Mouse (Mus musculus) gonadal fat pad, adult 2 months (tissue): ENCODE results near the gene Cypt15. TPM values are rescaled to one million over a fixed set of nuclear protein-coding genes. Genes with fewer than 3 reads are reported as not detected.
"Not testable (repeated sequence)": the region's sequence is repeated elsewhere in the genome, so short reads cannot be mapped to it uniquely, and the experiment has no call there.

Experiments used
- DNase-seq: peaks from one replicate; pipeline ENCODE4 v3.0.0-alpha.2; 2012; ENCODE audit warnings: low read depth
- polyA plus RNA-seq: library from polyadenylated mRNA; depleted of rRNA; stranded (reverse); fragments of >200 nt; gene quantifications from 2 replicates; pipeline ENCODE4 v1.2.3, GENCODE M21; 2012; rRNA removed

The Cypt15 gene
- not detected in 2 replicates for polyA plus RNA-seq

- not testable (repeated sequence) for DNase-seq
Observed at GRCm38 (mm10) chrX:39345967-39346366, at the start of gene Cypt15. TSS of gene Cypt15 (plus strand) at chrX:39346267.

GRCm38 (mm10) chrX:39370932-39371331 lies 24.9 kb downstream of the Cypt15 start:
- DNase-seq, result no peak

GRCm38 (mm10) chrX:39378830-39379229 lies 32.8 kb downstream of the Cypt15 start:
- no peak for DNase-seq

GRCm38 (mm10) chrX:39383806-39384205 lies 37.7 kb downstream of the Cypt15 start:
- no peak for DNase-seq
